Mouse (Mus musculus) cerebellum, adult 8-10 months (tissue): ENCODE measurements around the gene Myo1d.

Experiments
- DNase-seq: peaks from one replicate; pipeline ENCODE4 v3.0.0; 2022

Myo1d gene

DNA sequence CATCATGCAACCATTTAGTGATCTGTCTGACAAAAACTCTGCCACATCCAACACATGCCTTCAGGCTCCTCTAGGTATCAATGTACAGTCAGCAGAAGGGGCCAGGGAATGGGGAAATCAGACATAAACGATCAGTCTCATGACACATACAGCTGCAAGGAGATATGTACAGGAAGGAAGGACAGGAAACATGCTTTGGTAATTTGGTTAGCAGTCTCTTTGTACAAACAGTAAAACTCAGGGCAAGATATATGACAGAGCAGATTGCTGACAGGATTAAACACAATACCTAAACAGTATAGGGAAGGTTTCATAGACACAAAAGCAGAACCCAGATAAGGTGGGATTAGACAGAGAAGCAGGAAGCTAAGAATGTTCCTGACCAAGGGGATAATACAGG lies 60.8 kb downstream of the Myo1d start:
- DNase-seq = no peak

DNA sequence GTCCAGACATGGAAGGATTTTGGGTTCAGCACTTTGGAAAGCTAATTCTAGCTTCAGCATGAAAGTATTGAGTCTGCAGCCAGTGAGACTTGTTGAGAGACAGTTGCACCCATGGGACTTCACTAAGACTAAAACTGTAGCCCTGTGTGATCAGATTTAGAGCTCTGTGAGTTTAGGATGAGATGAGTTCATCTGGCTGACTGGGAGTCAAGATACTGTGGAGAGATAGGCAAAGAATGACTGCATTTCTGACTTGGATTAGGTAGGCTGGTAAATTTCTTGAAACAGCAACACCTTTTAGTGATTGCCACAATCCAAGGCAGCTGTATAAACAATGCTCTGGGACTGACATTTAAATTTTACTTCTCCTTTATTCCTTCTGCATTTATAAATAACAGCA lies 61.8 kb downstream of the Myo1d start:
- DNase-seq = no peak

DNA sequence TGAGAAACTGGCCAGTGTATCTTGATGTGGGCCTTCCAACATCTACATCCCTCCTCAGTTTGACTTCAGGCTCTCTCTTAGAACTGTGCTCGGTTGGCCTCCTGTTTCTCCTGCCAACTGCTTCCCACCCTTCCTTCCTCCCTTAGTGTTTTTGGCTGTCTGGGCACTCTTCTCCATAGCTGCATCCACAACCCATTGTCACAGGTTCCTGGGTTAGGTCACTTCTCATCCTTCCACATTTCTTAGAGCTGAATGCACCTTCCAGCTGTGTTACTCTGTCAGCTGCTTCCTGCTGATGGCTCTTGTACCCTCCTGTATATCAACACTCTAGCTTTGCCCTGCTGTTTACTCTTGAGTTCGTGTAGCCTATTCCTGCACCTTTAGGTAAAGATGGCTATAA lies 64.7 kb downstream of the Myo1d start:
- DNase-seq = no peak

DNA sequence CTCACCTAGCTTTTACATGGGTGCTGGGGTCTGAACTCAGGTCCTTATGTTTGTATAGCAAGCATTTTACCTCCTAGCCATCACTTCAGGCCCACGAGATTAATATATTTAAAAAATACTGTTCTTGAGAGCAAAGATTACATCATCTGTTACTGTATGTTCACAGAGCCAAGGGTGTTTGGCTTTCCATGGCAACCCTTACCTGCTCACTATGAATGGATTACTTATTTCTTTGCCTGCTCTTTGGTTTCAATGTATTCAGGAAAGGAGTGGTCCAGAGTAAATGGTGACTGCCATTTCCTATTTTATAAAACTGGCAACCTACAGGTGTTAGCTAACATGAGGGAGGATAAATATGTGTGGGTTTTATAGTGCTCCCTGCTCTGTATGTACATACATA lies 66.1 kb downstream of the Myo1d start:
- no peak for DNase-seq

DNA sequence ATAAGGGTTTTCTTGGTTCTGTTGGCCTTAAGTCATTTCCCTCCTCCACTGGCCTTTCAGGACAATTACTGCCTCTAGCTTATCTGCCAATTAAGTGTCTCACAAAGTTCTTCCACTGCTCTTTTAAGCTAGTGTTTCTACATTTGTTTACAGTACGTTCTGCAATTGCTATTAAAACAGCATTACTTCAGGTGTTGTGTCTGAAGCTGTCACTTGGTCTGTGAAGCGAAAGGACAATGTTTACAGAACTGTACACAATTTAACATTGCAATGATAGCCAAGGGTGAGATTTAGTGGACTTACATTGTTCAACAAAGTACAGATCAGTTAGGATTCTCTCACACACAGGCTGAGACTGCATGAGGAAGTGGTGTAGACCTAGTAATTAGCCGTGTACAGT lies 67.6 kb downstream of the Myo1d start:
- DNase-seq = no peak

DNA sequence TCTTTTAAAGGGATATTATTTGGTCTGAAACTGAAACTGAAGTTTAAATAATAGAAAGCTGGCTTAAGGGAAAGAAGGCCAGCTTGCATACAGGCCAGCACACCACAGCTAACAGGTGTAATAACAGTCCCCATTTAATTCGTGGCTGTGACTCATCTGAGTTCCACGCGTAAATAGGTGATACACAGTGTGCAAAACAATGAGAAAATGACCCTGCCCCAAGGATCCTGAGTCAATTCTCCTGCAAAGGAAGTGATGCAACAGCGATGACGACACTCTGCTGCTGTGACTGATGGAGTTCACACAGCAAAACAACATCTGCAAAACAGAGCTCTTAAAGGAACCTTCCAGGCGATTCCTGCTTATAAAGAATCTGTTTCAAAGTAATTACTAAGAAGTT lies 68.5 kb downstream of the Myo1d start:
- DNase-seq = no peak

DNA sequence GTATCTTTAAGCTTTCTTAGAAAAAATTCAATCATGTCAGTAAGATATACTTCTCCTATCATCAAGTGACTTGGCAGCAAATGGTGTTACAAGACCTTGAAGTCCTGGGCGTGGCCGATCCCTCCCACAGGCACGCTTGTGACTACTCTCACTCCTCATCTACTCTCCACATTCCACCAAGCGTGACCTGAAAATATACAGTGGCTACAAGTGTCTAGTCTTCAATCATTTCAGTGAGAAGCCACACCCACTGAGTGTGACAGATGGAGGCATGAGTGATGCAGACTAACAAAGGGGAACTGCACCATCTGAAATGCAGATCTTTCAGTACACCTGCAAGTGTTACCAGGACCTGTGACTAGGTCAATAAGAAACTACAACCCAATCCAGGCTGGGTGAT lies 79.2 kb downstream of the Myo1d start:
- DNase-seq = no peak

DNA sequence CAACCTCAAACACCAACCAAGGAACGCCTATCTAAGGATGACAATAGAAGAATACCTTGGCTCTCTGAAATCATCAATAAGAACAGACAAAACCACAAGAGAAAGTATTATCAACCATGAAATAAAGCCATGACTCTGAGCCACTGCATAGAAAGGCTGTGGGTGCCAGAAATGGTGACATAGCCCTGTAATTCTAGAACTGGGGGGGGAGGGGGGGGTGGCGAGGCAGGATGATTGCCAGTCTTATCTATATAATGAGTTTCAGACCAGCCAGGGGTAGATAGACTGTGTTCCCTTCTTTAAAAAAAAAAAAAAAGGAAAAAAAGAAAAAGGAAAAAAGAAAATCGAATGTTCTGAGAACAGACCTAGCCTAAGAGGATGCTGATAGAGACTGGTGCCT lies 81.1 kb downstream of the Myo1d start:
- DNase-seq = no peak

DNA sequence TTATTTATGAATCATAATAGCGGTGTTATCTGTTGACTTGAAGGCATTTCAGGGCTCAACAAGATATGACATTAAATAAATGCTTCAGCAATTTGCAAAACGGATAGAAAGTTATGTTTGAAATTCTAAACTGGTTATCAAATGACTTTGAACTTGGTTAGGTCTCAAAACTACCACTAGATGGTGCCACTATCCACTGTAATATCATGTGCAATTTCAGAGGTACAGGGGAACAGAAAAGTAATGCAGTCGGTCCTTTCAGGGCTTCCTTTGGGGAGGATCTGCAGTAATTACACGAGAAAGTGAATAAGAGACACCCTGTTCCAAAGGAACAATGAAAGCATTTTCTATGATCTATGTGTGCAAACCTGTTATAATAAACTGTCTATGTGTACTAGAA lies 83.5 kb downstream of the Myo1d start:
- DNase-seq = peak; percentile 28

DNA sequence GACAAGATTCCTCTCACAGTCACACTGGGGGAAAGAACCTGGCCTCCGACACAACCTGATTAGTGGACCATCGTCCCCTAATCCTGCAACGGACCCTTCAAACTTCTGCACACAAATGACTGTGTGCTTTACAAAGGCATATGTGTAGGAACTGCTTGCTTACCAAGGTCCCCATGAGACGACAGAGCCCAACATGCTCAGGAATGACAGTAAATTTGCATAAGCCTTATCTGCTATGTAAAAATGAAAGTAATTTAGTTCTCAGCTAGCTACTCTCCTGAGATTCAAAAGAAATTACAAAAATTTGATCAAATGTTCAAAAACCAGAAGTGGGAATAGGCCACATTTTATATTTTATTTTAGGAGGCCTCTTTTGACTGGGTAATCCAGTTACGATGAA lies 95.2 kb downstream of the Myo1d start:
- no peak for DNase-seq

DNA sequence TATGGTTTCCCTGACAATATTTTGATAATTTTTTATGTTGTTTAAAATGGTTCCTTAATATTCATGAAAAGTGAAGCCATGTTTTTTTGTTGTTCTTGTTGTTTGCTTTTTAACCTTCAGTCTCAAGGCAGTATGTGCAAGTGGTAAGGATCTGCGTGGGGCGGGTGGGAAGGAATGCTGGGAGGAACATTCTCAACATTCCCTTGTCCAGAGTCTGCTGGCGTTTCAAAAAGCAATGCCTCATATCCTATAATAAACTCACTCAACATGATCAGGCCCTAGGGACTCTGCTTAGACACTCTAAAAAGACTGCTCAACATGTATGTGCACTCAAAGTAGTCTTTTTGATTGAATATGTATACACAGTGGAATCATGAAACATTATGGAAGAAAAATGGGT lies 97.1 kb downstream of the Myo1d start:
- DNase-seq = no peak

DNA sequence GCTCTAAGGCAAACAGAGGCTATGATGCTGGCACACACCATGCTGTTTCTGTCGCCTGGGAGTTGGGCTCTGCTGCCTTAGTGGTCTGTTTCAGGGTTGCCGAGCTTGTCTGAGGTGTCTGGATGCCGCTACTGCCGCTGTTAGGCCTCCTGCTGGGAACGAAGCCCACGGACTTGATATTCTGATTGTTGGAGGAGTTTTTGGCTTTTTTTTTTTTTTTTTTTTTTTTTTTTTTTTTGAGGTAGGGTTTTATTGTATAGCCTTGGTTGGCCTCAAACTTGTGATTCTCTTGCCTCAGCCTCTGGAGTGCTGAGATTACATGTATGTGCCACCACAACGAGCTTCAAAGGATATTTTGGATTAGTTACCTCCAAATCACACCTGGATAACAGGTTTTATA lies 106.8 kb downstream of the Myo1d start:
- DNase-seq = no peak

DNA sequence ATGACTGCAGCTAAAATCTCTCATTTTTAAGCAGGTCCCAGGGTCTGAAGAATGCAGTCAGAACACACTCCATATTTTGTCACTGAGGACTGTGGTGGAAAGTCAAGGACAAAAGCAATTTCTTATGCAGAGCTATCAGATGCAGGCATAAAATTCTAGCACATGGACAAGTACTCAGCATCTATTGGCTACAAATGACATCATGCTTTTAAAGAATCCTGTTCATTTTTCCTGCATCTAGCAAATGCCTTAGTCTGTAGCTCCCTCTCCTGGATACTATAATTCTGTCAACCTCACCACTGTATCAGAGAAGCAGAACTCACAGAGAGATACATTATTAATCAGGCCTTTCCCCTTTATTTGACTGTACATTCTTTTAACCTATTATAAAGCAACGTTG lies 109.4 kb downstream of the Myo1d start:
- peak; percentile 64 for DNase-seq

DNA sequence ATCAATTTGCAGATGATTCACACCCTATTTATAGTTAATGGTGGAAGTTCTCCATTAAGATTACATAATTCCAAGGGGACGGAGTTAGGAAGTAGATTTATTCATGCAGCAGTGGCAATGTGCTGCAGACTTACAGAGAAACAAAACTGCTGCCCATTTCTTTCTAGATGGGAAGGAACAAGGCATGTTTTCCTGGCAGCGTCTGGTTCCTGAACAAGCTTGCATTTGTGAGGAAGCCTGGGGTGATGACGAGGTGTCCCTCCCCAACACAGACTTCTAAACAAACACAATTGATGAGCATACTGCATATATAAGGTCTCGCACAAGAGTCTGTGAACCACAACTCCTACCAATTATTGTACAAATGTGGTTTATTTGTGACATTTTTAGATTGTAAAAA lies 109.9 kb downstream of the Myo1d start:
- peak; percentile 45 for DNase-seq

DNA sequence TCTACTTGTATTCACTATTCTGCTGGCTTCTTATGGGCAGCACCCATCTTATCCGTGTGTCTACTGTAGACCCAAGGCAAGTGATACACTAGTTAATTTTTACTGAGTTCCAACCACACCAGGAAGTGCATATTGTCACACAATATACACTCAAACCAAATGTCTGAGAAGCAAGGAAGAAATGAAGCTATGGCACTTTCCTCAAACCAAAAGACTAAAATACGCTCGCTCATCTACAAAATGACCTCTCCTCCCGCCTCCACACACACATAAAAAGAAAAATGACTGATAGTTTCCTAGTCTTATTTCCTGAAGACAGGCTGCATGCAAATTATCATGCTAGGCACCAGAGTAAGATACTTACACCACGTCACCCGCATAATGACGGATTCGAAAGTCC lies 113.6 kb downstream of the Myo1d start:
- DNase-seq = no peak

DNA sequence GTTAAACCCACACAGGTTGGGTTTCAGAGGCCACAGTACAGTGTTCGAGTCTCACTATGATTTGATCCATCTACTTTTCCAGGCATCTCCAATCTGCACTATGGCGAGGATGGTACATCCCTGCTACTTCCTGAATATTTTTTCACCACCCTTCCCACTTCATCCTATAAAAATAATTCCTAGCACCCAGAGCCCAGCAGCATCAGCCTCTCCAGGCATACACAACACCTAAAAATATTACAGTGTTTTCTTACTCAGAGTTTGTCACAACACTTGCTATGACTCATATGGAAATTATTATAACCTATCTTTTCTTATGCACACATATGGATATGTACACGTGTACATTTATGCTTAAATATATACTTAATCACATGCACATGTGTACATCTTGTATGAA lies 115.6 kb downstream of the Myo1d start:
- no peak for DNase-seq

DNA sequence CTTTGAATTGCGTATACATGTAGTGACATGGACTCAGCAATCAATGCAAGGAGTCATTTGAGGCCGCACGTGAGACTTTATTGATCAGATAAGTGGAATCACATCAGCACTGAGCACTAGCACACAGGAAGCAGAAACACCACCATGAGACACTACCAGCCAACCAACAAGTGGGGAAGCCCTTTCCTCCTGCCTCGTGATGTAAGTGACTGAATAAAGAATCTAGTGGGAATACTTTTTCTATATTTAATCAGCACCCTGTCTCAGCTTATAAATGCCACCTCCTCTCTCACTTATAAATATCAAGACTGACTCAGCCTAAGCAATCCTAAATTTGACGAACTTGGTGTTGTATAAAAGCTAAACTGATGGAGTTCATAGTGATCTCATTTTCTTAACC lies 134.7 kb downstream of the Myo1d start:
- DNase-seq = no peak

DNA sequence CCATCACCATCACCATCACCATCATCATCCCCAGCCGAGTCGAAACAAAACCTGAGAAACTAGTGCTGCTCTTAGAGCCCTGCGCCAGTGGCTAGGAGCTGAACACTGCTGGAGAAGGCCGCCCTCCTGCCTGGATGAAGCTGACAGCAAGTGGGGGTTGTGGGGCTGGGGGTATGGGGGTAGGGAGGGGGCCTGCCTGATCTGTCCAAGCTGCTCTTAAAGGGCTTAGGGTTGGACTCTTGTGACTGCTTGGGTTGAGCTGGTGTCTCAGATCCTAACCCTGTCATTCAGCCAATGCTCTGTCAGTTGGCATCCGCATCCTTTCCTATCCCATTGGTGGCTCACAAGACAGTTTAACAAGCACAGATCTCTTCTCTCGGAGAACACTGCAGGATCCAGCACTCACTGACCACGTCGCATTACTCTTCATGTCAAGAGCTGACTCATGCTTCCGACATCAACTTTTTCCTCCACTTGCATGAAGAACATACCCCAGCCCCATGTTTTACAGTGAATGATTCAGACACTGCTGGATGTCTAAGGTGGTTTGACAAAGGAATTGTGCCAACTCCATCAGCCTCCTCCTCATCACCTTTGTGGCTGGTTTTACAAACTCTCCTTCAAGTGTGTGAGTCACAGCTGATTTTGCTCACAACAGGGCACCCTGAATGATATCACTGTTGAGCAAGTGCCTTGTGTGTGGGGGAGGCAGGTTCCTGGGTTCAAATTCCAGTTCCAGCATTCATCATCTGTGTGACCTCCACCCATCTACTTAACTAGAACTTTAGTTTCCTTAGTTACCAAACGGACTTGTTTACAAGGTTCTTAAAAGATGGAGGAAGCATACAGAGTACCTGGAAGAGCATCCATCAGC lies 150.6 kb downstream of the Myo1d start:
- DNase-seq = no peak

DNA sequence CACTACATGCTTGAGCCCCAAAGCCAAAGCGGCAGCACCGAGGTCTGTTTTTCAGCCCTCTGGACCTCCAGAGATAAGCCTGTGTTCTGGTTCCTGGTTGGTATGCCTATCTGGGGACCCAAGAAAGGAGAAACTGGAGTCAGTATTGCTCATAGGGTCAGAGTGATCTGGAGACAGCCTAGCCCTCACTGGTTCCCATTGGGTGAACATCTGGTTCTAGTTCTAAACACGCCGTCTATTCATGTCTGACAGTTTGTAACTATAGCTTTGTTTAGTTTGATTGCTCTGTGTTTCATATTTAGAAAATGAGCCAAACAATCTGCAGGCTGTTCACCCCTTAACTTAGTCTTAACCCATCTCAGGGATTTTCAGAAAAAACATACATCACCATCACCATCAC lies 151.2 kb downstream of the Myo1d start:
- DNase-seq = no peak

DNA sequence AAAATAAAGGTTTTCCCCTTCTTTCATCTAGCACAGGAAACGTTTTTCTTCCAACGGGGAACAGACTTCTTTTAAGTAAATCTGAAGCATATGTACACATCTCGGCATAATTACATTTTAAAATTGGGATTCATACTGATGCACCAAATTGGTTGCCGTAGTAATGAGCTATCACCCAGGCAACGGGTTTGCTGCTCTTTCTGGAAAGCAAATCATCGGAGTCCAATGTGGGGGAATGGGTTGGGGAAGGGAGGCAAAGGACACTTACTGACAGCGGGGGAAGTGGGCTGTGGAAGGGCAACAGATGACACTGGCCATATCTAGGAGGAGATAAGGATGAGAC lies 156.8 kb downstream of the Myo1d start:
- no peak for DNase-seq

DNA sequence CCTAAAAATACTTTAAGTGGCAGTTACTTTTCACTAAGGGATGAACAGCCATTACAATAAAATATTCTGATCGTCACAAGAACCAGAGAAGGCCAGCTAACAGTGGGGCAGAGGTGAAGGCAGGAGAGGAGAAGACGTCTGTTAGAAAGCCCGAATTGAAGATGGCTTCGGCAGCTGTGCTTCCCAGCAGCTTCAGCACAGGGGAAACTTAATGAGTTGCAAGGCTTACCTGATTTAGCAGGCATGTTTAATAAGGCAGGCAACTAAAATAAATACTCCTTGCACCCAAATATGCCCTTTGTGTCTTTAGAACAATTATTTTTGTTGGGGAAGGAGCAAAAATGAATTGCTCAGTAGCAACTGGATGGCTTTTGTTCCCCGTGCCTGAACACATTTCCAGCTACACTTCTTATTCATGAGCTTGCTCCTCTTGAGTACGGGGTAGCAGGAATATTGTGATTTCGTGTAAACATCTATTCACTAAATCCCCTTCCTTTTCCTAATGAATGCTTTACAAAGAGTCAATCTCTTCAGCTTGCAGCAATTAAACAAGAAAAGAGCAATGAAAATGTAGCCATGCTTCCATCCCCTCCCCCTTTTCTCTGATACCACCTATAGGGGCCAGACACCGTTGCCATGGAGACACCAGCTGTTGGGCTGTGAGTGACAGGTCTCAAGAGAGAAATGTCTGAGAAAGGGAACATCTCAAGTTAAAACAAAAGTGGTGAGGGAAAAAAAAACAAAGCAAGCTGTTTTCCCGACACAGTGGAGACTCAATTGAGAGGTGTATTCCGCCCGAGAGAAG lies 157.4 kb downstream of the Myo1d start:
- DNase-seq = no peak

DNA sequence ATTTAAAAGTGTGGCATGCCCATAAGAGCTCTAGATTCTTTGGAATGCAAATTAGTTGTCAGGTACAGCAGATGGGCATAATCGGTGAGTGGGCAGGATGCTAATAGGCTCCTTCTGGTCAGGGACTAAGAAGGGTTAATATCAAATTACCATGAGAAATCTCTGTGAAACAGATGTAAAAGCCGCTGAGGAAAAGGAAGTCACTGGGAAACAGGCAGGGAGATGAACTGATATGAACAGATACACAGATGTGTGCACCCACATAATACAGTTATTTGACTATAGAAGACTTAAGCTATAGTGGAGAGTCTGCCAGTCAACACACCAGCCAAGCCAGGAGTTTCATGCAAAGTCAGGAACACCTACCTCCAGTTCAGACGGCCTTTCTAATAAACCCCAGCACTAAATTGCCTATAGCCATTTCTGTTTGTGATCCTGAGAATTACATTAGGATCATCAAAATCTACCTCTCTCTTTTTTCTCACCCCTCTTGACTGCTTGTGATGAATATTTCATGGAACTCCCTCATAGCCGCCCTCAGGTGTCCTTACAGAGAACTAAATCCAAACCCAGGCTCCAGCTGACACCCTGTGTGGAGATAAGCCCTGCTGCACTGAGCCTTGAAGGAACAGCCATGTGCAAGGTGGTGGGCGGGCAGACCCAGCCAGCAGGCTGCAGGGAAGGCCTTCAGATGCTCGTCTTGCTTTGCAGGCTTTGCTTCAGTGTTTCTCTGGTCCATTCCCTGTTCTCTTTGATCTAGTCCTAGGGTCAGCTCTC lies 164.7 kb downstream of the Myo1d start:
- DNase-seq = no peak

DNA sequence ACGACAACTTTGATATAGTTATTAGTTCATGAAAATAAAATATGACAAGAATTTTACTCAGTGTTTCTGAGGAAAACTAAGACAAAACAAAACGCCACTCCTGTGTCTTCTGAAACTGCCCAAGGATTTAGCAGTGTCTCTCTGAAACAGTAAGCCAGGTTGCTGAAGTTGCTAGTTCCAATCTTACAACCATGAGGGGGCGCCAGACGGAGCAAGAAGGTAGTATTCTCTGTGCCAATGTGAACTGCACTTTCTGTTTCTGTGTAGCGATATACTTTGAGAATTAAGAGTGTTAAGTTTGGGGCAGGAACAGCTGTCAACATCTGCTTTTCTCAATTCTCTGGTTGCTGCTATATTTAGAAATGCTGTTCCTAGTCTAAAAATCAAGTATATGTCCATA lies 165.4 kb downstream of the Myo1d start:
- peak; percentile 65 for DNase-seq

DNA sequence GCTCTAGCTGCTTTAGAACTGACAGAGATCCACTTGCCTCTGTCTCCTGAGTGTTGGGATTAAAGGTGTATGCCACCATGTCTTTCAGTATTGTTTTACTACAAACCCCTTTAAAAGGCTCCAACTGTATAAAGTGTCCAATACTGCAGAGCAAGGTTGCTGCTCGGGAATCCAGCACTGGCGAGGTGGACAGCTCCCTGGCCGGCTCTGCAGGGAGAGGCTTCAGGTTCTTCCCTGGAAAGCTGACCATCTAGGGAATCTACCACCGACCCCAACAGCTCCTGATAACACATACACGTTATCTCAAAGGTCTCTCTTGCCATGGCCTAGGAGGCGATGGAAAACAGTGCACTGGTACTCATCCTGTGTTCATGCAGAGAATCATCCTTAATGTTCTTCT lies 166.3 kb downstream of the Myo1d start:
- DNase-seq = no peak
